Mouse (Mus musculus) myocyte (in vitro differentiated cells): ENCODE data around the gene Ntrk2.

Experiments
- E2F4 ChIP-seq: IDR thresholded peaks from one replicate; pipeline ENCODE4 v1.6.1; 2011; ENCODE audit warnings: mild to moderate bottlenecking, control low read depth, moderate library complexity; ENCODE audit not compliant: insufficient read depth
- MAX ChIP-seq: IDR thresholded peaks from one replicate; pipeline ENCODE4 v1.6.1; 2011; ENCODE audit warnings: low read depth, mild to moderate bottlenecking, control low read depth
- MYOD1 ChIP-seq, 3 experiments: IDR thresholded peaks; one replicate each; pipeline ENCODE4 v1.6.1; 2011; ENCODE audit warnings: control low read depth in 2 of 3, low read depth in 2 of 3, mild to moderate bottlenecking in 2 of 3, moderate library complexity in 1 of 3; ENCODE audit not compliant: insufficient read length in 2 of 3, control insufficient read depth in 1 of 3
- MYOG ChIP-seq, 3 experiments: IDR thresholded peaks; one replicate each; pipeline ENCODE4 v1.6.1; 2011; ENCODE audit warnings: control low read depth in 2 of 3, low read depth in 2 of 3, mild to moderate bottlenecking in 2 of 3; ENCODE audit not compliant: insufficient read length in 2 of 3, control insufficient read depth in 1 of 3, insufficient read depth in 1 of 3
- POLR2A ChIP-seq: IDR thresholded peaks from one replicate; pipeline ENCODE4 v1.6.1; 2011; ENCODE audit warnings: low read depth, mild to moderate bottlenecking, control low read depth, moderate library complexity; ENCODE audit not compliant: insufficient read length
- POLR2AphosphoS2 ChIP-seq: IDR thresholded peaks from one replicate; pipeline ENCODE4 v1.6.1; 2011; ENCODE audit warnings: low read depth, control low read depth; ENCODE audit not compliant: insufficient read length
- TCF12 ChIP-seq: IDR thresholded peaks from one replicate; pipeline ENCODE4 v1.6.1; 2011; ENCODE audit warnings: mild to moderate bottlenecking, control low read depth; ENCODE audit not compliant: poor library complexity, insufficient read depth, severe bottlenecking
- TCF3 ChIP-seq: IDR thresholded peaks from one replicate; pipeline ENCODE4 v1.6.1; 2011; ENCODE audit warnings: low read depth, control low read depth; ENCODE audit not compliant: insufficient read length
- USF1 ChIP-seq: IDR thresholded peaks from one replicate; pipeline ENCODE4 v1.6.1; 2011; ENCODE audit warnings: low read depth, mild to moderate bottlenecking, control low read depth, moderate library complexity

GRCm38 (mm10) chr13:58921255-58921654 is 114.9 kb downstream of the Ntrk2 start:
- no peak for TF ChIP-seq E2F4
- TF ChIP-seq POLR2A = no peak
- TF ChIP-seq USF1 = no peak
- TF ChIP-seq TCF3 = no peak
- no peak for TF ChIP-seq TCF12
- no peak for TF ChIP-seq MYOG (IDR thresholded peaks at IDR 0.05; ENCODE audit: control insufficient read depth in 1 of 3, insufficient read depth in 1 of 3, insufficient read length in 2 of 3, low read depth in 2 of 3)
- TF ChIP-seq MAX = no peak
- no peak for TF ChIP-seq MYOD1 (IDR thresholded peaks at IDR 0.05; ENCODE audit: control insufficient read depth in 1 of 3, insufficient read length in 2 of 3, low read depth in 2 of 3)
- no peak for TF ChIP-seq POLR2AphosphoS2
